Comparison of ENCODE assay signal across 14 mouse cellular contexts in the genomic region with DNA sequence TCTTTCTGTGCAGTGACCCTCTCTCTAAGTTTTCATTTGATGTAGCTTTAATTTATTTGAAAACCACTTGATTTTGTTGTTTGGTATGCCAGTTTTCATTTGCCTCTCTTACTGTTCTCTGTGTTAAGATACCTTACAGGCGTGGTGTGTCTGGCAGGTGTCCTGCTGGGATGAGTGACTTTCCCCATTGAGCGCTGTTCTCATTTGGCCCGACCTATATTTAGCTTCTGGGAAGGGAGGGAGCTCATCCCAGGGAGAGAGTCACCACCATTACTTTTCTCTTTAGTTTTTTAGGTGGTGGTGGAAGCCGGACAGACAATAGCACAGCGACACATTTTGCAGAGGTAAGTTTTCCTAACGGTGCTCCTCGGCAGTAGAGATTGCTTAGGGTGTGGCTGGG. TPM values are rescaled to one million over a fixed set of nuclear protein-coding genes. Genes with fewer than 3 reads are reported as not detected.
DNase-seq lines count a peak whose midpoint lies in the region; ATAC-seq and TF ChIP-seq lines count a peak whose summit lies in the region.
"Had no signal": no experiment of that assay in that cellular context is flagged by ENCODE, and none has a peak within 500 bp of the region (broad histone marks: within the 10 kb centered on the region; RNA-seq: fewer than 3 reads in every experiment).

No protein-coding gene starts in this region.

- H3K27ac ChIP-seq in gastrocnemius, adult 2 months = peak overlapping the region; percentile 90
- H3K27ac ChIP-seq: embryonic facial prominence, embryonic 12.5 days; hindbrain, embryonic 10.5 days; limb, embryonic 10.5 days; liver, embryonic 14.5 days had no signal

- peak overlapping the region; percentile 77 for H3K4me3 ChIP-seq in gastrocnemius, adult 2 months
- H3K4me3 ChIP-seq: embryonic facial prominence, embryonic 12.5 days; hindbrain, embryonic 10.5 days; limb, embryonic 10.5 days had no signal

- no peak for TF ChIP-seq CTCF in gastrocnemius, adult 2 months (IDR thresholded peaks at IDR 0.05)

- intact Hi-C loops in gastrocnemius, adult 2 months (cut with DNase I) = loop anchor here (2.0 kb wide), 1 partner anchor 19 kb away; no protein-coding TSS in a partner anchor
- intact Hi-C loops in heart, postnatal 10 days (cut with DNase I) = no loop called here

- ATAC-seq in cerebellum, adult (ENCODE audit: insufficient number of reproducible peaks, low FRiP score, low TSS enrichment) = peak; percentile 66; the same call in 1 of the 2 replicates

- no peak for DNase-seq in cerebellum, postnatal 4 days (ENCODE audit: low spot score in 2 of 2)
- peak; percentile 20 for DNase-seq in cerebellum, adult 11 months
- DNase-seq in gastrocnemius, adult 2 months = peak; percentile 85
- DNase-seq in heart, postnatal 10 days = peak; percentile 64 to 78
- DNase-seq in Muller cell, postnatal 12 days (ENCODE audit: inconsistent ontology term) = no peak
- no peak for DNase-seq in layer of hippocampus, postnatal 14 days (ENCODE audit: low spot score in 2 of 2)
- DNase-seq in kidney, adult 18-20 months = no peak
- DNase-seq: adrenal gland, postnatal 10 days; lung, postnatal 10 days had no signal

RNA-seq across cellular contexts. Expression of gene Rnf115, which starts 30.2 kb away (rescaled TPM):
- total RNA-seq in gastrocnemius, adult 2 months (2021) = 10 to 100 TPM; 60.7 to 69.3 TPM
- total RNA-seq in heart, postnatal 10 days (2021) = 10 to 100 TPM; 25.5 to 27.0 TPM
- total RNA-seq in layer of hippocampus, postnatal 14 days (2021) = 10 to 100 TPM; 59.6 to 60.9 TPM

RNA-seq across cellular contexts. Expression of gene Polr3c, which starts 30.3 kb away (rescaled TPM):
- 10 to 100 TPM; 23.2 to 24.3 TPM for total RNA-seq in gastrocnemius, adult 2 months (2021)
- total RNA-seq in heart, postnatal 10 days (2021) = 10 to 100 TPM; 22.2 to 26.1 TPM
- total RNA-seq in layer of hippocampus, postnatal 14 days (2021) = 10 to 100 TPM; 25.5 to 26.3 TPM

RNA-seq across cellular contexts. Expression of gene Nudt17, which starts 49.3 kb away (rescaled TPM):
- under 1 TPM; 0.31 to 0.73 TPM for total RNA-seq in gastrocnemius, adult 2 months (2021)
- total RNA-seq in heart, postnatal 10 days (2021) = 1 to 10 TPM; 2.5 to 3.3 TPM
- 10 to 100 TPM; 12.1 to 14.6 TPM for total RNA-seq in layer of hippocampus, postnatal 14 days (2021)

Comparison
In these comparisons a context has a peak if more than half of its experiments do, and no peak if none do; other contexts are left out.
1. DNase-seq: peak in cerebellum, adult 11 months (single experiment), gastrocnemius, adult 2 months (single experiment) and heart, postnatal 10 days (2 of 2); none in cerebellum, postnatal 4 days (0 of 2), Muller cell, postnatal 12 days (single experiment), layer of hippocampus, postnatal 14 days (0 of 2) and kidney, adult 18-20 months (single experiment).